Mouse (Mus musculus): ENCODE data around the gene Zdhhc20. TPM values are rescaled to one million over a fixed set of nuclear protein-coding genes. Genes with fewer than 3 reads are reported as not detected.

Zdhhc20 gene
- polyA plus RNA-seq, 1 experiment = 1.5 TPM

DNA sequence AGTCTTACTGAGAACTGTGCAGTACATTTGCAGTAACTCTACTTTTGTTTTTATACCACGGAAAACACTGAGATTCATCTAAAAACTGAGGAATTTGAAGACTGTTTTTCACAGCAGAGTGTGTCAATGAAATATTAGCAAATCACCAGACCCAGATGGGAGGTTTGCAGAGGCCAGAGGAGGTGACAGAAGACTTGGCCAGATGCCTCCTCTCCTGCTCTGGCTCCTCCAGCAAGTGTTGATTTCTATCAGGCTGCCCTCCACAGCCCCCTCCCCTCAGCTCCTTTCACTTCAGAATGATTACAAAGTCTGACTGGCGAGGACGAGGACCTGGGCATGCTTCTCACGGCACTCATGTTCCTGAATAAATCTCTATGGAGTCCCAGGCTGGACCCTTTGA lies 102.7 kb downstream of the Zdhhc20 start:
- no peak for TF ChIP-seq GATA1 (IDR thresholded peaks at IDR 0.05; ENCODE audit: low read length)

Other genes starting within 250 kb of the Zdhhc20 start
- gene Xpo4, start 224.8 kb downstream of the Zdhhc20 start, polyA plus RNA-seq (2012) = 4.7 and 20.5 TPM in 2 replicates
- not detected in 2 replicates for gene Gm49361, start 144.2 kb downstream of the Zdhhc20 start, polyA plus RNA-seq (2012)
- 0.02 TPM in 1 of 2 replicates, not detected in the other for gene Lats2, start 131.9 kb downstream of the Zdhhc20 start, polyA plus RNA-seq (2012)
- gene Sap18, start 92.1 kb downstream of the Zdhhc20 start, polyA plus RNA-seq (2012) = 478 and 509 TPM in 2 replicates
- gene Ska3, start 64.1 kb downstream of the Zdhhc20 start, polyA plus RNA-seq (2012) = 6.0 and 12.0 TPM in 2 replicates
- 390 and 486 TPM in 2 replicates for gene Mrpl57, start 64.0 kb downstream of the Zdhhc20 start, polyA plus RNA-seq (2012)
- not detected in 2 replicates for gene Micu2, start 109.0 kb upstream of the Zdhhc20 start, polyA plus RNA-seq (2012)
- gene Fgf9, start 180.3 kb upstream of the Zdhhc20 start, polyA plus RNA-seq (2012) = not detected in 2 replicates